Mouse (Mus musculus) intestine, embryonic 15.5 days (tissue): ENCODE measurements around the gene Tmem204. TPM values are rescaled to one million over a fixed set of nuclear protein-coding genes. Genes with fewer than 3 reads are reported as not detected.

Experiments
- ATAC-seq: fragments of 200-750 bp; cut with Nextera tagmentation; 2 replicates; pipeline ENCODE4 v1.8.0; 2017; ENCODE audit warnings: moderate TSS enrichment, moderate library complexity
- H3K27ac ChIP-seq: fragments of 300-500 bp; sonication (generic); 2 replicates; pipeline ENCODE4 v1.5.1; 2015; ENCODE audit warnings: mild to moderate bottlenecking, inconsistent platforms
- H3K27me3 ChIP-seq: fragments of 300-500 bp; sonication (generic); replicated peaks from 2 replicates; pipeline ENCODE4 v1.6.1; 2015; ENCODE audit warnings: inconsistent platforms
- H3K36me3 ChIP-seq: fragments of 300-500 bp; sonication (generic); 2 replicates; pipeline ENCODE4 v1.6.1; 2015; ENCODE audit warnings: inconsistent platforms
- H3K4me1 ChIP-seq: fragments of 300-500 bp; sonication (generic); replicated peaks from 2 replicates; pipeline ENCODE4 v1.6.1; 2015; ENCODE audit warnings: inconsistent platforms
- H3K4me2 ChIP-seq: fragments of 300-500 bp; sonication (generic); replicated peaks from 2 replicates; pipeline ENCODE4 v1.6.1; 2015; ENCODE audit warnings: mild to moderate bottlenecking, inconsistent platforms
- H3K4me3 ChIP-seq: fragments of 300-500 bp; sonication (generic); replicated peaks from 2 replicates; pipeline ENCODE4 v1.5.1; 2015; ENCODE audit warnings: inconsistent platforms
- H3K9ac ChIP-seq: fragments of 300-500 bp; sonication (generic); 2 replicates; pipeline ENCODE4 v1.6.1; 2015; ENCODE audit warnings: inconsistent platforms
- H3K9me3 ChIP-seq: fragments of 300-500 bp; sonication (generic); 2 replicates; pipeline ENCODE4 v1.6.1; 2016; ENCODE audit warnings: inconsistent platforms
- WGBS: fragments of 180-500 bp; shearing (Covaris S2); methylation state at CpG from one replicate; pipeline ENCODE4 v1.1.7; 2015; 5-methylcytosine and 5-hydroxymethylcytosine counted together
- polyA plus RNA-seq: library from polyadenylated mRNA; unstranded; fragments of >200 nt; fragmentation: Nextera tagmentation; extraction: Ambion mirVana; gene quantifications from 2 replicates; pipeline ENCODE4 v1.2.1, GENCODE M21; 2015

Tmem204 gene
- polyA plus RNA-seq, 1 experiment from 2014 or later: 22.8 TPM

- peaks cover 42% of the 10 kb centered on the region for H3K4me1 ChIP-seq
- no peak overlapping the region for H3K4me3 ChIP-seq
- H3K9ac ChIP-seq: no peak overlapping the region
- WGBS: 40% methylated on average over 14 of the region's 14 CpGs
- no peaks in the 10 kb centered on the region for H3K27me3 ChIP-seq
- peak overlapping the region; percentile 27; the same call in 1 of the 2 replicates for H3K4me2 ChIP-seq
- H3K36me3 ChIP-seq: no peaks in the 10 kb centered on the region
- H3K27ac ChIP-seq: peak overlapping the region; percentile 96
- ATAC-seq: peak; percentile 51
- no peaks in the 10 kb centered on the region for H3K9me3 ChIP-seq
These were observed 1.1 kb downstream of the Tmem204 start for GRCm38 (mm10) chr17:25082081-25082847.

DNA sequence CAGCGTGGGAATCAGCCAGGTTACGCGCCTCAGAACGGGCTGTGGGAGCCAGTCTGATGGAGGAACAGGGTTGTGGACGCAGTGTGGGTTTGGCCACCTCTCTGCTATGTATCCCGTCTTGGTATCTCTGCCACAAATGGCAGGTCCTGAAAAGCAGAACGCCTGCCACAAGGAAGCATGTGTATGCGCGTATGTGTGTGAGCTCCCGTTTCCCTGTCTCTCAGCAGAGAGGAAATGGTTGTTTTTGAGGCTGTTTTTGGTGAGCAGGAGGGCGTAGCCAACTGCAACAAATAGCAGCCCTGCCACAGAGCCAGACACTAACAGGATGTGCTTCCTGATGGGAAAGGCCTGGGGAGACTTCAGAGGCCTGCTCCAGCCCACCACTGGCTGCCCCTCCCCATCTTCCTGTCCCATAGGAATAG, 2.4 kb downstream of the Tmem204 start:
- 50% methylated on average over 11 of the region's 11 CpGs for WGBS
- peak; percentile 21; the same call in 1 of the 2 replicates for ATAC-seq
- peak overlapping the region; percentile 96 for H3K27ac ChIP-seq
- peak overlapping the region; percentile 54 for H3K4me2 ChIP-seq
- no peaks in the 10 kb centered on the region for H3K36me3 ChIP-seq
- no peaks in the 10 kb centered on the region for H3K27me3 ChIP-seq
- peak overlapping the region; percentile 21 for H3K9ac ChIP-seq
- H3K4me1 ChIP-seq: peaks cover 42% of the 10 kb centered on the region
- H3K4me3 ChIP-seq: peak overlapping the region; percentile 38
- no peaks in the 10 kb centered on the region for H3K9me3 ChIP-seq

DNA sequence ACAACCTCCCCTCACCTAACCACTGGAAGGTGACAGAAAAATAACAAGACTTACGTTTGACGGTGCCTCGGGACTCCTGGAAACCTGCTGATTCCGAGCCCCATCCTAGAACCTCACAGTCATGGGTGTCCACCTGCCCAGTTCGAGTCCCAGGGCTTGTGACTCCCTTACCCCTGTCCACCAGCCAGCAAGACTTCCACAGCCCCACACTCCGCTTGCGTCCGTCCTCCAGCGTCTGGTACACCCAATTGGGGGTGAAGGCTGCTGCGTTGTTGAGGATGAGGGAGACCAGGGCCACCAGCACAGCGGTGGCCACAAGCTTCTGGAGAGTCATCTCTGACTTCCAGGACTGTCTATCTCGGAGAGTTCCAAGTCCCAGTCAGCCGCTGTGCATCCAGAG, 3.2 kb downstream of the Tmem204 start:
- Histone ChIP-seq H3K4me2 (peak overlapping the region; percentile 54), H3K9me3 (no peaks in the 10 kb centered on the region), H3K4me1 (peaks cover 42% of the 10 kb centered on the region), H3K4me3 (peak overlapping the region; percentile 38), H3K9ac (peak overlapping the region; percentile 21), H3K36me3 (no peaks in the 10 kb centered on the region), H3K27me3 (no peaks in the 10 kb centered on the region), H3K27ac (peak overlapping the region; percentile 96)
- no peak for ATAC-seq
- 83% methylated on average over 13 of the region's 13 CpGs for WGBS

- Histone ChIP-seq H3K36me3 (no peaks in the 10 kb centered on the region), H3K4me1 (peaks cover 25% of the 10 kb centered on the region), H3K9ac (no peak overlapping the region), H3K9me3 (no peaks in the 10 kb centered on the region), H3K27me3 (no peaks in the 10 kb centered on the region), H3K27ac (peak overlapping the region; percentile 54; the same call in 1 of the 2 replicates), H3K4me3 (peak overlapping the region; percentile 38; the same call in 1 of the 2 replicates), H3K4me2 (peak overlapping the region; percentile 54)
- 61% methylated on average over 13 of the region's 13 CpGs for WGBS
- ATAC-seq: no peak
These were observed 5.5 kb downstream of the Tmem204 start for GRCm38 (mm10) chr17:25077771-25078372.

- H3K27ac ChIP-seq: no peak overlapping the region
- no peaks in the 10 kb centered on the region for H3K9me3 ChIP-seq
- H3K9ac ChIP-seq: no peak overlapping the region
- H3K4me3 ChIP-seq: no peak overlapping the region
- peaks cover 18% of the 10 kb centered on the region for H3K4me1 ChIP-seq
- H3K27me3 ChIP-seq: no peaks in the 10 kb centered on the region
- H3K36me3 ChIP-seq: no peaks in the 10 kb centered on the region
- ATAC-seq: no peak
- WGBS: 88% methylated on average over 4 of the region's 4 CpGs
- no peak overlapping the region; the same call in 1 of the 2 replicates for H3K4me2 ChIP-seq
These were observed 6.5 kb downstream of the Tmem204 start for GRCm38 (mm10) chr17:25076906-25077305.

GRCm38 (mm10) chr17:25068690-25069089, 14.7 kb downstream of the Tmem204 start:
- Histone ChIP-seq H3K9me3 (no peaks in the 10 kb centered on the region), H3K4me1 (no peaks in the 10 kb centered on the region), H3K36me3 (no peaks in the 10 kb centered on the region), H3K9ac (no peak overlapping the region), H3K27me3 (no peaks in the 10 kb centered on the region), H3K4me3 (no peak overlapping the region), H3K4me2 (no peak overlapping the region), H3K27ac (no peak overlapping the region)
- 57% methylated on average over 2 of the region's 2 CpGs for WGBS
- no peak for ATAC-seq

- no peak overlapping the region for H3K9ac ChIP-seq
These were observed 15.9 kb downstream of the Tmem204 start for GRCm38 (mm10) chr17:25067442-25067851.

DNA sequence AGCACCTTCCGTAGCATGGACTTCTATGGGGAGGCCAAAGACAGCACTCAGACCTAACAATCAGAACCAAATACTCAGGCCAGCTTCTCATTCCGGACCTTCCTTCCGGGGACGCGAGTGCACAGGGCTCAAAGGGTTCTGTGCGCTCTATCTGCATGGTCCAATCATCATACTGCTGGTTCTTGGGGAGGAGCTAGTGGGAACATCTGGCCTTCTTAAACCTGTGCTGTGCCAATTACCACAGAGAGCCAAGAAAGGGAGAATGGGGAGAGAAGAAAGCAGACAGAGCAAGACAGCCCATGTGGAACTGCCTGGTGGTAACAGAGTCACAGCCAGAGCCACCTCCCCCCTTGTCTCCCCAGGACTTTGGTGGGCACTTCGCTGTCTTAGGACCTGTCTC, 16.8 kb downstream of the Tmem204 start:
- no peak overlapping the region for H3K9ac ChIP-seq
- H3K4me1 ChIP-seq: no peaks in the 10 kb centered on the region
- no peaks in the 10 kb centered on the region for H3K9me3 ChIP-seq
- peaks cover 8% of the 10 kb centered on the region; the same call in 1 of the 2 replicates for H3K36me3 ChIP-seq
- no peaks in the 10 kb centered on the region for H3K27me3 ChIP-seq
- no peak overlapping the region for H3K4me2 ChIP-seq
- no peak overlapping the region for H3K27ac ChIP-seq
- WGBS: 90% methylated on average over 7 of the region's 7 CpGs
- no peak for ATAC-seq
- no peak overlapping the region for H3K4me3 ChIP-seq

More at GRCm38 (mm10) chr17:25067442-25067851, 15.9 kb downstream of the Tmem204 start:
- no peaks in the 10 kb centered on the region for H3K36me3 ChIP-seq
- H3K9me3 ChIP-seq: no peaks in the 10 kb centered on the region
- H3K4me2 ChIP-seq: no peak overlapping the region
- H3K27me3 ChIP-seq: no peaks in the 10 kb centered on the region
- ATAC-seq: no peak
- 67% methylated on average over 8 of the region's 8 CpGs for WGBS
- H3K4me3 ChIP-seq: no peak overlapping the region
- H3K4me1 ChIP-seq: no peaks in the 10 kb centered on the region
- 0 out of 2 replicates have a peak overlapping the region, but pooled peaks have one; percentile 7 for H3K27ac ChIP-seq

DNA sequence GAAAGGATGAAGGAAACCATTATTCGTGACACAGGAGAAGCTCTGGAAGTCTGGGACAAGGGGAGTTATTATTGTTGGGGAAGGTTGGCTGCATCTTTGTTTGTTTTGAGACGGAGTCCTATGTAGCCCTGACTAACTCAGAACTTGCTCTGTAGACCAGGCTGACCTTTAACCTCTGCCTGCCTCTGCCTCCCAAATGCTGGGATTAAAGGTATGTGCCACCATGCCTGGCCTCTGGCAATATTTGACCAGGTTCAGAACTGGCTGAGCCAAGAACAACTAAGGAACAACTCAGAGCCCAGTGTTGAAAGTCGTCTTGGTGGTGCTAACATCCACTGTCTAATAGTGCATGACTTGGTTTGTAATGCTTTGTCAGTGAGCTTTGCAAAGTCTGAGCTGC, 18.2 kb downstream of the Tmem204 start:
- H3K27me3 ChIP-seq: no peaks in the 10 kb centered on the region
- no peaks in the 10 kb centered on the region for H3K4me1 ChIP-seq
- H3K4me2 ChIP-seq: no peak overlapping the region
- H3K4me3 ChIP-seq: no peak overlapping the region
- no peak overlapping the region for H3K27ac ChIP-seq
- H3K36me3 ChIP-seq: peaks cover 13% of the 10 kb centered on the region; the same call in 1 of the 2 replicates
- H3K9me3 ChIP-seq: no peaks in the 10 kb centered on the region
- ATAC-seq: no peak
- no peak overlapping the region for H3K9ac ChIP-seq
- WGBS: 87% methylated on average over 3 of the region's 3 CpGs

DNA sequence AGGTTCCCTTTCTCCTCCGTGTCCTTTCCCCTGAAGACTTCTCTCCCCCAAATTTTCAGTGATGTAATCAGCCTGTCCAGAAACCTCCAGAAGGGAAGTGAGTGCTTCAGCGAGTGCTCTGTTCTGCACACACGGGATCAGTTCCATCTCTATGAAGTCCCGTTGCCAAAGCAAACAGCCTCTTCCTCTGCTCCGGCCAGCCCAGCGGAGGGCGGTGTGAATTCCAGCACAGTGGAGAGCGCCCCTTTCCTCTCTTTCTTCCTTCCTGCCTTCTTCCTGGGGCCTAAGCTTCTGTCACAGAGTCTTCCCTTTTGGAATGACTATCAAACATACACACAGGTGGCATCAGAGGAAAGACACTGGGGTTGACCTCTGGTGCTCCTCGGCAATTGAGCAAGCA, 19.0 kb downstream of the Tmem204 start:
- no peaks in the 10 kb centered on the region for H3K4me1 ChIP-seq
- no peak overlapping the region for H3K4me2 ChIP-seq
- H3K27me3 ChIP-seq: no peaks in the 10 kb centered on the region
- no peak overlapping the region for H3K4me3 ChIP-seq
- 69% methylated on average over 9 of the region's 9 CpGs for WGBS
- H3K36me3 ChIP-seq: peaks cover 13% of the 10 kb centered on the region; the same call in 1 of the 2 replicates
- no peak for ATAC-seq
- H3K9ac ChIP-seq: no peak overlapping the region
- H3K27ac ChIP-seq: 0 out of 2 replicates have a peak overlapping the region, but pooled peaks have one; percentile 9
- H3K9me3 ChIP-seq: no peaks in the 10 kb centered on the region

DNA sequence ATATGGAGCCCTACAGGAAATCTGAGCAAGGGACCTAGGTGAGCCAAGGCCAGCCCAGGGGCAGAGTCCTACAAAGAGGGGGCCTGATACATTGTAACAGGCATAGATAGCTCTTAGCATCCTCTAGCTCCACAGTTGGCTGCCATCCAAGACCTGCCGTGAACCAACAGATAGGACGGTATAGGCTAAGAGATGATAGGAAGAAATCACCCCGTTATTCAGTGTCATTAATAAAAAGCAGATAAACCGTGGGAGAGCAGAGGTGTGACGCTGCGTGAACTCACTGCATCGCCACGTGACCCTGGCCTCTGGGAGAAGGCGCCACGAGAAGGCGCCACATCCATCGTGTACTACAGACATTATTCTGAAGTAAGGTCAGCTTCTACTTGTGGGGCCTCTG, 19.5 kb downstream of the Tmem204 start:
- H3K9ac ChIP-seq: no peak overlapping the region
- no peak overlapping the region for H3K27ac ChIP-seq
- no peak overlapping the region for H3K4me2 ChIP-seq
- no peak overlapping the region for H3K4me3 ChIP-seq
- no peaks in the 10 kb centered on the region for H3K27me3 ChIP-seq
- ATAC-seq: no peak
- peaks cover 16% of the 10 kb centered on the region; the same call in 1 of the 2 replicates for H3K36me3 ChIP-seq
- H3K4me1 ChIP-seq: no peaks in the 10 kb centered on the region
- 76% methylated on average over 12 of the region's 12 CpGs for WGBS
- H3K9me3 ChIP-seq: no peaks in the 10 kb centered on the region

DNA sequence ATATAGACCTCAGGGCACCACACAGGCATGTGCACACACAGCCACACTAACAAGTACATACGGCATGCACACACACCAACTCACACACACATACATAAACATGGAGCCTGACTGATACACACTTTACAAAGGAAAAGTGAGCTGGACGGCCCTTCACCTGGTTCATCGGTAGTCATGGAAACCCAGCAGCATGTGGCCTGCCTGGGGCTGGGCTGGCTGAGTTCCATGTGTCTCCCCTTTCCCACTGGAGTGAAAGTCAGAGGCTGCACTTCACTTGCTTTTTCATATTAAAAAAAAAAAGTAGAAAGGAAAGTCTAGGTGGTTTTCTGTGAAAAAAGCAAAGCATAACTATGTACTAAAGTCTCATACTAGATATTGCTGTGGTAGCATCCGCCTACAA, 20.1 kb downstream of the Tmem204 start:
- Histone ChIP-seq H3K4me1 (no peaks in the 10 kb centered on the region), H3K4me2 (no peak overlapping the region), H3K4me3 (no peak overlapping the region), H3K9me3 (no peaks in the 10 kb centered on the region), H3K27ac (no peak overlapping the region), H3K27me3 (no peaks in the 10 kb centered on the region), H3K9ac (no peak overlapping the region), H3K36me3 (peaks cover 16% of the 10 kb centered on the region; the same call in 1 of the 2 replicates)
- no peak for ATAC-seq
- WGBS: 86% methylated on average over 4 of the region's 4 CpGs
